Mouse (Mus musculus) hindbrain, embryonic 16.5 days (tissue): ENCODE measurements around the gene Fbxo11. TPM values are rescaled to one million over a fixed set of nuclear protein-coding genes. Genes with fewer than 3 reads are reported as not detected.
"Not testable (repeated sequence)": the region's sequence is repeated elsewhere in the genome, so short reads cannot be mapped to it uniquely, and the experiment has no call there.

Experiments used
- ATAC-seq: fragments of 200-750 bp; cut with Nextera tagmentation; 2 replicates; pipeline ENCODE4 v1.8.0; 2017; ENCODE audit warnings: moderate TSS enrichment, moderate library complexity
- H3K27ac ChIP-seq: fragments of 300-500 bp; sonication (generic); 2 replicates; pipeline ENCODE4 v1.5.1; 2014; ENCODE audit warnings: low read depth, mild to moderate bottlenecking, control low read depth, low read length, moderate library complexity
- H3K27me3 ChIP-seq: fragments of 300-500 bp; sonication (generic); replicated peaks from 2 replicates; pipeline ENCODE4 v1.6.1; 2014; ENCODE audit warnings: low read length; ENCODE audit not compliant: control insufficient read depth, insufficient read depth
- H3K36me3 ChIP-seq: fragments of 300-500 bp; sonication (generic); 2 replicates; pipeline ENCODE4 v1.6.1; 2014; ENCODE audit warnings: mild to moderate bottlenecking, low read length, moderate library complexity, mixed read lengths; ENCODE audit not compliant: control insufficient read depth, insufficient read depth
- H3K4me1 ChIP-seq: fragments of 300-500 bp; sonication (generic); 2 replicates; pipeline ENCODE4 v1.6.1; 2014; ENCODE audit warnings: low read depth, low read length; ENCODE audit not compliant: control insufficient read depth, insufficient read depth
- H3K4me2 ChIP-seq: fragments of 300-500 bp; sonication (generic); 2 replicates; pipeline ENCODE4 v1.6.1; 2014; ENCODE audit warnings: mild to moderate bottlenecking, low read length, control low read depth, moderate library complexity
- H3K4me3 ChIP-seq: fragments of 300-500 bp; sonication (generic); 2 replicates; pipeline ENCODE4 v1.5.1; 2014; ENCODE audit warnings: mild to moderate bottlenecking, low read length, control low read depth, moderate library complexity
- H3K9ac ChIP-seq: fragments of 300-500 bp; sonication (generic); 2 replicates; pipeline ENCODE4 v1.6.1; 2014; ENCODE audit warnings: low read depth, mild to moderate bottlenecking, control low read depth, low read length, moderate library complexity
- H3K9me3 ChIP-seq: fragments of 300-500 bp; sonication (generic); 2 replicates; pipeline ENCODE4 v1.6.1; 2014; ENCODE audit warnings: mild to moderate bottlenecking, low read length, moderate library complexity; ENCODE audit not compliant: control insufficient read depth
- WGBS: fragments of 180-500 bp; shearing (Covaris S2); extraction: QIAGEN DNeasy Blood & Tissue Kit; methylation state at CpG from one replicate; pipeline ENCODE4 v1.1.7; 2014; 5-methylcytosine and 5-hydroxymethylcytosine counted together
- polyA plus RNA-seq: library from polyadenylated mRNA; unstranded; fragments of >200 nt; fragmentation: Nextera tagmentation; extraction: Ambion mirVana; gene quantifications from 2 replicates; pipeline ENCODE4 v1.2.1, GENCODE M21; 2015

The Fbxo11 gene
- polyA plus RNA-seq, 1 experiment from 2014 or later, result 21.3 TPM

DNA sequence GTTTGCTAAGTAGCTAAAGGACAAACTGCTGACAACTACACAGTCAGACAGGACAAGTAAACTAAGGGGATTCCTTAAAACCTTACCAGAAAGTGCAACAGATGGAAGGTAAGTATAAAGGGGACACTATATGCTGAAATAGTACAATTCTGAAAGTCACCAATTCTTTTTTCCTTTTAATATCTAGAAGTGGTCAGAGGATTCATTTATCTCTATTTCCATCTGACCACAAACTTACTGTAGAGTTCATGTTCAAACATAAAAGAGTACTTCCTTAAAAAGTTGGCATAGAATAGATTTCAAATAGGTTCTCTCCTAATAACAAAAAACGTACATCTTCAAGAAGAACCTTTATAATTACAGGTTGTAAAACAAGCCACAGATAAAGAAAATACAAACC is 71.8 kb downstream of the Fbxo11 start:
- no peak overlapping the region for H3K27ac ChIP-seq
- H3K9me3 ChIP-seq, result no peaks in the 10 kb centered on the region
- no peak for ATAC-seq
- no peaks in the 10 kb centered on the region for H3K4me1 ChIP-seq
- H3K9ac ChIP-seq, result no peak overlapping the region
- H3K4me2 ChIP-seq, result no peak overlapping the region
- H3K4me3 ChIP-seq, result no peak overlapping the region
- WGBS, result 94% methylated on average over 1 of the region's 1 CpGs
- no peaks in the 10 kb centered on the region for H3K27me3 ChIP-seq
- H3K36me3 ChIP-seq, result peaks cover 43% of the 10 kb centered on the region

DNA sequence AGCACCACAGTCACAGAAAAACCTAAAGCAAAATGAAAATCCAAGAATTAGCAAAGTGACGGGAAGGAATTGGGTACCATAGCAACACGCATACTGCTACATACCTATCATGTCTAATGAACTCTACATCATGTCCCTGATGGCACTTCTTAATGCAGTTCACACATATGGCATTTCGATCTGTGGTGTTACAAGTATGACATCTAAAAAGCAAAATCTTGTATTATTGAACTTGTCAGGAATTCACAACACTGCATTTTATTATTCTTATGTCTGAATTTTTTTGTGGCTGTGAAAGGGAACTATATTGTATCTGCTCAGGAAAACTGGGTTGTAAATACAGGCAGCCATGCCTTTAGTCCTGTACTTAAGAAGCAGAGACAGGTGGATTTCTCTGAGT is 72.9 kb downstream of the Fbxo11 start:
- peaks cover 36% of the 10 kb centered on the region for H3K36me3 ChIP-seq
- H3K27me3 ChIP-seq, result no peaks in the 10 kb centered on the region
- H3K27ac ChIP-seq, result no peak overlapping the region
- no peaks in the 10 kb centered on the region for H3K9me3 ChIP-seq
- no peak for ATAC-seq
- WGBS, result 92% methylated on average over 3 of the region's 3 CpGs
- H3K4me2 ChIP-seq, result no peak overlapping the region
- no peaks in the 10 kb centered on the region for H3K4me1 ChIP-seq
- no peak overlapping the region for H3K4me3 ChIP-seq
- H3K9ac ChIP-seq, result no peak overlapping the region

DNA sequence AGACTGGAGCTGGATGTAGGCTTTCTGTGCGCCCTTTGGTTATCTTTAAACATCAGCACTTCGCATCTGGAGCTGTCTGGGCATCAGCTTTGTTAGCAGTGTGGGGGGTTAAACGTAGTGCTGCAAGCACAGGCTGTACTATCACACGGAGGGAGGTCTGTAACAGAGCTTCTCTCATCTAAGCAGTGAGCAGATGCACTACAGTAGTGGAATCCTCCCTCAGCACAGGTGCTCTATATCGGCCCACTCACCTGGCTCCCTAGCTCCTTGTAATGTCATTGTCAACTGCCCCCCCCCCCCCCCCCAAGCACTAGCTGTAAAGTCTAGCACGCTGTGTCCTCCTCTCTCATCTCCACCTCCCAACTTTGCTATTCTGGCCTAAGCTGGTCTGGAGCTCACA is 77.6 kb downstream of the Fbxo11 start:
- Histone ChIP-seq H3K9me3 (no peaks in the 10 kb centered on the region), H3K4me2 (no peak overlapping the region), H3K36me3 (peaks cover 30% of the 10 kb centered on the region), H3K27me3 (no peaks in the 10 kb centered on the region), H3K4me3 (no peak overlapping the region), H3K27ac (no peak overlapping the region), H3K4me1 (no peaks in the 10 kb centered on the region), H3K9ac (no peak overlapping the region)
- 0 out of 2 replicates have a peak, but pooled peaks have one; percentile 21 for ATAC-seq
- WGBS, result 68% methylated on average over 6 of the region's 6 CpGs

DNA sequence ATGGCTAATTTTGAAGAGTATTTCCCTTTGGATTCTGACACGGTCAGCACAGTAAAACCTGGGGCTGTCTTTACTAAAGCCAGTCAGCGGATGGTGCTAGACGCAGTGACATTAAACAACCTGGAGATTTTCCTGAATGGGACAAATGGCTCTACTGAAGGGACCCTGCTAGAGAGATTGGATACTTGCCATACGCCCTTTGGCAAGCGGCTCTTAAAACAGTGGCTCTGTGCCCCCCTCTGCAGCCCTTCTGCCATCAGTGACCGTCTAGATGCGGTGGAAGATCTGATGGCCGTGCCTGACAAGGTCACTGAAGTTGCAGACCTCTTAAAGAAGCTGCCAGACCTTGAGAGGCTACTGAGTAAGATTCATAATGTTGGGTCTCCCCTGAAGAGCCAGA is 79.2 kb downstream of the Fbxo11 start:
- Histone ChIP-seq H3K4me1 (no peaks in the 10 kb centered on the region), H3K4me2 (no peak overlapping the region), H3K36me3 (peaks cover 23% of the 10 kb centered on the region), H3K27ac (no peak overlapping the region), H3K9ac (no peak overlapping the region), H3K9me3 (no peaks in the 10 kb centered on the region), H3K4me3 (no peak overlapping the region), H3K27me3 (no peaks in the 10 kb centered on the region)
- 0 out of 2 replicates have a peak, but pooled peaks have one; percentile 27 for ATAC-seq
- 79% methylated on average over 8 of the region's 8 CpGs for WGBS

DNA sequence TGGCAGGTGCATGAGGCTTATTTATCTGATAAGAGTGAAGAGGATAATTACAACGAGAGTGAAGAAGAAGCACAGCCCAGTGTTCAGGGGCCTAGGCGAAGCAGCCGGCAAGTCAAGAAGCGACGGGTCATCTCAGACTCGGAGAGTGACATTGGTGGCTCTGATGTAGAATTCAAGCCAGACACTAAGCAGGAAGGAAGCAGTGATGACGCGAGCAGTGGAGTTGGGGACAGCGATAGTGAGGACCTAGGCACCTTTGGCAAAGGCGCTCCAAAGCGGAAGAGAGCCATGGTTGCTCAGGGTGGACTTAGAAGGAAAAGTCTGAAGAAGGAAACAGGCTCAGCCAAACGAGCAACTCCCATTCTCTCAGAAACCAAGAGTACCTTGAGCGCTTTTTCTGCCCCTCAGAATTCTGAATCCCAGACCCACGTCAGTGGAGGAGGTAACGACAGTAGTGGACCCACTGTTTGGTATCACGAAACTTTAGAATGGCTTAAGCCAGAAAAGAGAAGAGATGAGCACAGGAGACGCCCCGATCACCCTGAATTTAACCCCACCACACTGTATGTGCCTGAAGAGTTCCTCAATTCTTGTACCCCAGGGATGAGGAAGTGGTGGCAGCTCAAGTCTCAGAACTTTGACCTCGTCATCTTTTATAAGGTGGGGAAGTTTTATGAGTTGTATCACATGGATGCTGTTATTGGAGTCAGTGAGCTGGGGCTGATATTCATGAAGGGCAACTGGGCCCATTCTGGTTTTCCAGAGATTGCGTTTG is 80.5 kb downstream of the Fbxo11 start:
- H3K9me3 ChIP-seq, result no peaks in the 10 kb centered on the region
- WGBS, result 94% methylated on average over 20 of the region's 20 CpGs
- H3K27me3 ChIP-seq, result no peaks in the 10 kb centered on the region
- H3K9ac ChIP-seq, result no peak overlapping the region
- H3K36me3 ChIP-seq, result peaks cover 16% of the 10 kb centered on the region
- H3K4me1 ChIP-seq, result no peaks in the 10 kb centered on the region
- no peak for ATAC-seq
- no peak overlapping the region for H3K4me2 ChIP-seq
- H3K4me3 ChIP-seq, result no peak overlapping the region
- H3K27ac ChIP-seq, result no peak overlapping the region

DNA sequence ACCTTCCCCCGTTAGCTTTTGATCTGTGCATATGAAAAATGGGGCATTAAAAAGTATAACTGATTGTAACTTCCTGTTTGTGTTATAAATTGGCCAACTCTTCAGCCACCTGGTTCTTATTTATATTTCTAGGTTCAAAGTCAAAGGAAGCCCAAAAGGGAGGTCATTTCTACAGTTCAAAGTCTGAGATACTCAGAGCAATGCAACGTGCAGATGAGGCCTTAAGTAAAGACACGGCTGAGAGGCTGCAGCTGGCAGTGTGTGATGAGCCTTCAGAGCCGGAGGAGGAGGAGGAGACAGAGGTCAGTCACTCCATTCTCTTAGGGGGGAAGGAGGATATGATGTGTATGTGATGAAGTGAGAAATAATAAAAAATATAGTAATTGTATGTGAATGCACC is 81.8 kb downstream of the Fbxo11 start:
- peaks cover 8% of the 10 kb centered on the region; the same call in 1 of the 2 replicates for H3K36me3 ChIP-seq
- WGBS, result 73% methylated on average over 4 of the region's 4 CpGs

DNA sequence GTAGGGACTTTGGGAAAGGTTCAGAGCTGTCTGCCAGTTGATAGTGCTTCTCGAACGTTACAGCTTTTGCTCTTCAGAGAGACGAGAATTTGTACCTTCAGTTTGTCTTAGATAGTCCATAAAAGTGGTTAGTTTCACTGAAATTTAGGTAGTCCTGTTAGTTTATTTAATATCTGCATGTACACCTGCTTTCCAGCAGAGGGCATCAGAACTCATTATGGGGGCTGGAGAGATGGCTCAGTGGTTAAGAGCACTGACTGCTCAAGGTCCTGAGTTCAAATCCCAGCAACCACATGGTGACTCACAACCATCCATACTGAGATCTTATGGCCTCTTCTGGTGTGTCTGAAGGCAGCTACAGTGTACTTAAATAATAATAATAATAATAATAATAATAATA is 83.0 kb downstream of the Fbxo11 start:
- H3K36me3 ChIP-seq, result peaks cover 8% of the 10 kb centered on the region; the same call in 1 of the 2 replicates
- H3K4me3 ChIP-seq, result no peak overlapping the region
- H3K4me1 ChIP-seq, result no peaks in the 10 kb centered on the region
- H3K9ac ChIP-seq, result no peak overlapping the region
- H3K27ac ChIP-seq, result no peak overlapping the region
- ATAC-seq, result no peak
- WGBS, result 94% methylated on average over 3 of the region's 3 CpGs
- H3K9me3 ChIP-seq, result no peaks in the 10 kb centered on the region
- no peak overlapping the region for H3K4me2 ChIP-seq
- H3K27me3 ChIP-seq, result no peaks in the 10 kb centered on the region

More for the DNA sequence above, 81.8 kb downstream of the Fbxo11 start:
- H3K9ac ChIP-seq, result no peak overlapping the region
- no peak overlapping the region for H3K4me2 ChIP-seq
- H3K27ac ChIP-seq, result no peak overlapping the region
- no peaks in the 10 kb centered on the region for H3K27me3 ChIP-seq
- H3K9me3 ChIP-seq, result no peaks in the 10 kb centered on the region
- no peak for ATAC-seq
- H3K4me1 ChIP-seq, result no peaks in the 10 kb centered on the region
- H3K4me3 ChIP-seq, result no peak overlapping the region

DNA sequence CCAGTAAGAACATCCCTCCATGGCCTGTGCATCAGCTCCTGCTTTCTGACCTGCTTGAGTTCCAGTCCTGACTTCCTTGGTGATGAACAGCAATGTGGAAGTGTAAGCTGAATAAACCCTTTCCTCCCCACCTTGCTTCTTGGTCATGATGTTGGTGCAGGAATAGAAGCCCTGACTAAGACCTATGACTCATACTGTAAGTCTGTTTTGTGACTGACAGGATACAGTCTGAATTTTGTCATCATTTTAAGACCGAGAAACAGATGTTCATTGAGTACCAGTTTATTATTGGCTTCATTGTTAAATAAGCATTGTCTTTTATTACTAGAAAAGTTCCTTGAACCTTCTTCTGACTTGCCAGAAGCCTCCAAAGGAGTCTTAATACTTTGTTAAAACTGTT is 85.4 kb downstream of the Fbxo11 start:
- 88% methylated on average over 1 of the region's 1 CpGs for WGBS
- H3K36me3 ChIP-seq, H3K4me2 ChIP-seq, H3K4me1 ChIP-seq, H3K4me3 ChIP-seq, H3K27me3 ChIP-seq, H3K9me3 ChIP-seq, H3K27ac ChIP-seq, H3K9ac ChIP-seq, ATAC-seq: not testable (repeated sequence)

DNA sequence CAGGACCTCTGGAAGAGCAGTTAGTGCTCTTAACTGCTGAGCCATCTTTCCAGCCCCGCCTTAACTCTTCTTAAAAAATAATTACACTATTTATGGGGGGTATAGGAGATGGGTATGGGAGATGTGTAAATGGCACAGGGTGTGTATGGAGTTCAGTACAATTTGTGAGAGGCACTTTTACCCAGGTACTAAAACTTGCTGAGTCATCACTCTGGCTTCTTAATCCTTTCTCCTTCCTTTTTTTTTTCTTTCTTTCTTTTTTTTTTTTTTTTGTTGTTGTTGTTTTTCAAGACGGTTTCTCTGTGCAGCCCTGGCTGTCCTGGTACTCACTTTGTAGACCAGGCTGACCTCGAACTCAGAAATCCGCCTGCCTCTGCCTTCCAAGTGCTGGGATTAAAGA is 88.2 kb downstream of the Fbxo11 start:
- not testable (repeated sequence) for H3K4me2 ChIP-seq, ATAC-seq, H3K27me3 ChIP-seq, H3K9ac ChIP-seq, H3K36me3 ChIP-seq, H3K9me3 ChIP-seq, H3K27ac ChIP-seq, H3K4me3 ChIP-seq
- 90% methylated on average over 4 of the region's 4 CpGs for WGBS
- peaks cover 13% of the 10 kb centered on the region for H3K4me1 ChIP-seq
